7 mouse cellular contexts compared by ENCODE assay signal in genomic region chr1:131096132-131096695, GRCm38 (mm10). TPM values are rescaled to one million over a fixed set of nuclear protein-coding genes. Genes with fewer than 3 reads are reported as not detected.
DNase-seq lines count a peak whose midpoint lies in the region; ATAC-seq and TF ChIP-seq lines count a peak whose summit lies in the region.

No protein-coding gene starts in this region.

- no peak for TF ChIP-seq POLR2A in spleen, adult 2 months (IDR thresholded peaks at IDR 0.05; ENCODE audit: low read depth, low read length)

- H3K4me2 ChIP-seq in liver, embryonic 12.5 days = peak overlapping the region; percentile 96

- H3K9ac ChIP-seq in liver, embryonic 12.5 days = peak overlapping the region; percentile 83

- H3K27ac ChIP-seq in spleen, adult 2 months (ENCODE audit: insufficient read depth, low read length) = peak overlapping the region; percentile 75
- H3K27ac ChIP-seq in forebrain, embryonic 10.5 days = peak overlapping the region; percentile 95
- H3K27ac ChIP-seq in liver, embryonic 12.5 days = peak overlapping the region; percentile 64

- no peaks in the 10 kb centered on the region for H3K27me3 ChIP-seq in spleen, adult 2 months (ENCODE audit: control insufficient read depth, insufficient read depth, low read length)
- H3K27me3 ChIP-seq in forebrain, embryonic 10.5 days (ENCODE audit: poor library complexity, severe bottlenecking) = peaks cover 12% of the 10 kb centered on the region
- 0 out of 2 replicates have a peak, but pooled peaks cover 4% of the 10 kb centered on the region for H3K27me3 ChIP-seq in liver, embryonic 12.5 days (replicated peaks)
- H3K27me3 ChIP-seq in splenic B cell, adult 2 months (ENCODE audit: control insufficient read depth, insufficient read depth, low read length, poor library complexity, severe bottlenecking) = no peaks in the 10 kb centered on the region

- H3K4me1 ChIP-seq in spleen, adult 2 months (ENCODE audit: control insufficient read depth, insufficient read depth, insufficient read length) = peaks cover 11% of the 10 kb centered on the region; the same call in 1 of the 2 replicates
- H3K4me1 ChIP-seq in forebrain, embryonic 10.5 days = peaks cover 62% of the 10 kb centered on the region
- H3K4me1 ChIP-seq in liver, embryonic 12.5 days = peaks cover 62% of the 10 kb centered on the region

- no peaks in the 10 kb centered on the region for H3K9me3 ChIP-seq in forebrain, embryonic 10.5 days
- no peaks in the 10 kb centered on the region for H3K9me3 ChIP-seq in liver, embryonic 12.5 days (replicated peaks)

- H3K4me3 ChIP-seq in spleen, adult 2 months (ENCODE audit: extremely low read depth, insufficient read depth, insufficient read length) = peak overlapping the region; percentile 76
- peak overlapping the region; percentile 97 for H3K4me3 ChIP-seq in forebrain, embryonic 10.5 days
- H3K4me3 ChIP-seq in liver, embryonic 12.5 days = peak overlapping the region; percentile 80

- DNase-seq in spleen, adult 2 months (ENCODE audit: low read depth in 1 of 2, low spot score in 2 of 2) = peak in 1 of 2 experiments; percentile 21
- no peak for DNase-seq in spleen, postnatal 36 days (ENCODE audit: low spot score in 2 of 2)
- DNase-seq in forebrain, embryonic 10.5 days (ENCODE audit: extremely low spot score, low spot score) = no peak
- DNase-seq in splenic B cell, adult 2 months (ENCODE audit: low read depth, low spot score) = peak; percentile 43
- no peak for DNase-seq in layer of hippocampus, postnatal 25 days (ENCODE audit: extremely low spot score in 1 of 2, low spot score in 1 of 2)
- DNase-seq in cerebellum, postnatal 14 days = no peak

- ATAC-seq in liver, embryonic 12.5 days = no peak

- no peak for TF ChIP-seq CTCF in spleen, adult 2 months (IDR thresholded peaks at IDR 0.05; ENCODE audit: extremely low read depth, insufficient read depth, insufficient read length, insufficient replicate concordance)

- 5% methylated on average over 9 of the region's 9 CpGs for WGBS in spleen, adult 2 months
- 37% methylated on average over 9 of the region's 9 CpGs for WGBS in forebrain, embryonic 10.5 days
- WGBS in liver, embryonic 12.5 days (ENCODE audit: insufficient replicate concordance) = 17% methylated on average over 9 of the region's 9 CpGs

- H3K36me3 ChIP-seq in spleen, adult 2 months (ENCODE audit: control insufficient read depth, insufficient read depth, low read length) = no peaks in the 10 kb centered on the region
- 0 out of 2 replicates have a peak, but pooled peaks cover 7% of the 10 kb centered on the region for H3K36me3 ChIP-seq in forebrain, embryonic 10.5 days (replicated peaks)
- H3K36me3 ChIP-seq in liver, embryonic 12.5 days = no peaks in the 10 kb centered on the region
- H3K36me3 ChIP-seq in splenic B cell, adult 2 months (ENCODE audit: control insufficient read depth, insufficient read depth, low read length, poor library complexity, severe bottlenecking) = no peaks in the 10 kb centered on the region

RNA-seq across cellular contexts. Expression of gene Mapkapk2, which starts 1.4 kb away (rescaled TPM):
- 55.3 and 72.5 TPM in 2 replicates for polyA plus RNA-seq in spleen, adult 2 months (2012; rRNA removed)
- 41.1 and 41.3 TPM in 2 replicates for polyA plus RNA-seq in forebrain, embryonic 10.5 days (2016; fragmentation: Nextera tagmentation; extraction: Ambion mirVana)
- 25.7 and 27.0 TPM in 2 replicates for polyA plus RNA-seq in liver, embryonic 12.5 days (2016; fragmentation: Nextera tagmentation; extraction: Ambion mirVana)
- total RNA-seq in layer of hippocampus, postnatal 25 days (2021) = 10 to 100 TPM; 26.9 to 31.4 TPM

RNA-seq across cellular contexts. Expression of gene Dyrk3, which starts 41.9 kb away (rescaled TPM):
- 3.6 and 4.6 TPM in 2 replicates for polyA plus RNA-seq in spleen, adult 2 months (2012; rRNA removed)
- 13.3 and 15.5 TPM in 2 replicates for polyA plus RNA-seq in forebrain, embryonic 10.5 days (2016; fragmentation: Nextera tagmentation; extraction: Ambion mirVana)
- polyA plus RNA-seq in liver, embryonic 12.5 days (2016; fragmentation: Nextera tagmentation; extraction: Ambion mirVana) = 17.6 and 17.7 TPM in 2 replicates
- total RNA-seq in layer of hippocampus, postnatal 25 days (2021) = 10 to 100 TPM; 15.7 to 17.4 TPM

RNA-seq across cellular contexts. Expression of gene Eif2d, which starts 56.8 kb away (rescaled TPM):
- 17.4 and 19.6 TPM in 2 replicates for polyA plus RNA-seq in spleen, adult 2 months (2012; rRNA removed)
- polyA plus RNA-seq in forebrain, embryonic 10.5 days (2016; fragmentation: Nextera tagmentation; extraction: Ambion mirVana) = 66.9 and 70.2 TPM in 2 replicates
- polyA plus RNA-seq in liver, embryonic 12.5 days (2016; fragmentation: Nextera tagmentation; extraction: Ambion mirVana) = 42.2 and 42.6 TPM in 2 replicates
- 10 to 100 TPM; 37.6 to 39.4 TPM for total RNA-seq in layer of hippocampus, postnatal 25 days (2021)
